Mouse (Mus musculus): ENCODE results near the gene Serpina9. TPM values are rescaled to one million over a fixed set of nuclear protein-coding genes. Genes with fewer than 3 reads are reported as not detected.

Gene Serpina9
- polyA plus RNA-seq, 1 experiment = not detected

DNA sequence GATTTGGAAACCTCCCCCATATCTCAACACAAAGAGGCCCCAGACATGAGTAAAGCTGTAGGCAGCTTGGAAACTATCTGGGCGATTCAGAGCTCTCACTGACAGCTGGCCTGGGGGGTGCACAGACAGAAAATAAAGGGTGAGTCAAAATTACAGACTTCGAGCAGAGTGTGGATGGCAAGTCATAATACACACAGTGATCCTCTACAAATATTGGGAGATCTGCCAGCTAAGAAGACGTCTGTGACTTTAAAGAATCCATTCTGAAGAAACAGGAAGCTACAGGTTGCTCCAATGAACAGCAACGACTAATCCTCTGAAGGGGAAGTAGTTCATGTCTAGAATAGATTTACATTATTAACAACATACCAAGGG, 10.3 kb downstream of the Serpina9 start:
- H3K4me1 ChIP-seq (ENCODE audit: control insufficient read depth, insufficient read depth, low read length) = no peaks in the 10 kb centered on the region
- no peaks in the 10 kb centered on the region for H3K27me3 ChIP-seq (replicated peaks; ENCODE audit: control insufficient read depth, insufficient read depth, low read length)
- WGBS = 36% methylated on average over 4 of the region's 4 CpGs
- H3K4me3 ChIP-seq (ENCODE audit: insufficient read depth, low read depth, low read length) = no peak overlapping the region
- no peak for TF ChIP-seq POLR2A (IDR thresholded peaks at IDR 0.05; ENCODE audit: low read depth, low read length)
- DNase-seq = no peak
- H3K36me3 ChIP-seq (ENCODE audit: control insufficient read depth, insufficient read depth, low read length) = no peaks in the 10 kb centered on the region
- no peak overlapping the region for H3K27ac ChIP-seq (ENCODE audit: insufficient read depth, low read depth, low read length)

DNA sequence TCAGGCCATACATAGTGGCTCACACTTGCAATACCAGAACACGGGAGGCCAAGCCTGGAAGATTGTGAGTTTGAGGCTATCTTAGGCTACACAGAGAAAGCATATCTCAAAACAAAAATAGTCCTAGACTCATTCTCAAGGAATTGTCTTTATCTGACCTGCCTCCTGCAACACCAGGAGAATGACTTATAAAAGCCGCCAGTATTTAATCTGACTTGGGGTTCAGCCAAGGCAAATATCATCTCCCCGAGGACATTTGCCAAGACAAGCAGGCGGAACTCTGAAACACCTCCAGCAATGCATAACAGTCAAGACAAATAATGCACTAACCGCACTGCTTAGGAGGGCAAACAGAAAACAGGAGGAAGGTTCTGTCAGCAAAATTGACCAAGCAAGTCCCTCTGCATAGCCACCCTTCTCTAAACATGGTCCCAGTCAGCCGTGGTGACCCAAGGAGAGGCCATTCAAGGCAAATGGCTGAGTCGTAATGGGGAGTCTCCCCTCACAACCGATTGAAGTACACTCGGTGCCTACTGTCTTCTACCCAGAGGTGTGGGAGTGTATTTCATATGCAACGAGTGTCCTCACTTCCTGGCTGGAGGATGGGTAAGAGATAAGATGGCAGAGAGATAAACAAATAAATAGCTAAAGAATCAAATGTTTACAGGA, 10.9 kb downstream of the Serpina9 start:
- 26% methylated on average over 10 of the region's 10 CpGs for WGBS
- Histone ChIP-seq H3K4me1 (ENCODE audit: control insufficient read depth, insufficient read depth, low read length) (no peaks in the 10 kb centered on the region), H3K36me3 (ENCODE audit: control insufficient read depth, insufficient read depth, low read length) (no peaks in the 10 kb centered on the region), H3K4me3 (ENCODE audit: insufficient read depth, low read depth, low read length) (no peak overlapping the region), H3K27ac (ENCODE audit: insufficient read depth, low read depth, low read length) (no peak overlapping the region), H3K27me3 (replicated peaks; ENCODE audit: control insufficient read depth, insufficient read depth, low read length) (no peaks in the 10 kb centered on the region)
- TF ChIP-seq POLR2A (IDR thresholded peaks at IDR 0.05; ENCODE audit: low read depth, low read length) (no peak), CTCF (conservative IDR thresholded peaks at IDR 0.05; ENCODE audit: insufficient read depth, insufficient read length, low read depth, low read length) (no peak)
- peak; percentile 75 for DNase-seq

DNA sequence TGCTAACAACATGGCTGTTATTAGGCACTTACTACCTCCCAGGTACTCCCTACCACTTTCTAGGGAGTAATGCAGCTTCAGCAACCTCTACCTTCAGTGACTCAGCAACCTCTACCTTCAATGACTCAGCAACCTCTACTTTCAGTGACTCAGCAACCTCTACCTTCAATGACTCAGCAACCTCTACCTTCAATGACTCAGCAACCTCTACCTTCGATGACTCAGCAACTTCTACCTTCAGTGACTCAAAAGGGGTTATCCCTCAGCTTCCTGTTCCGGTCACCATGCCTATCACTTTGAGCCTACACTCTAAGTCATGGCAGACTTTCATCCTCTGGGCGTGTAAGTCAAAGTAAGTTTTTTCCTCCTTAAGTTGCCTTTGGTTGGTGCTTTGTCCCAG, 13.0 kb downstream of the Serpina9 start:
- Histone ChIP-seq H3K36me3 (ENCODE audit: control insufficient read depth, insufficient read depth, low read length) (no peaks in the 10 kb centered on the region), H3K27me3 (replicated peaks; ENCODE audit: control insufficient read depth, insufficient read depth, low read length) (no peaks in the 10 kb centered on the region), H3K27ac (ENCODE audit: insufficient read depth, low read depth, low read length) (no peak overlapping the region), H3K4me1 (ENCODE audit: control insufficient read depth, insufficient read depth, low read length) (no peaks in the 10 kb centered on the region), H3K4me3 (ENCODE audit: insufficient read depth, low read depth, low read length) (no peak overlapping the region)
- no peak for TF ChIP-seq POLR2A (IDR thresholded peaks at IDR 0.05; ENCODE audit: low read depth, low read length)
- no peak for TF ChIP-seq CTCF (conservative IDR thresholded peaks at IDR 0.05; ENCODE audit: insufficient read depth, insufficient read length, low read depth, low read length)
- DNase-seq = no peak
- WGBS = 86% methylated on average over 3 of the region's 3 CpGs

- DNase-seq = no peak
- TF ChIP-seq CTCF (conservative IDR thresholded peaks at IDR 0.05; ENCODE audit: insufficient read depth, insufficient read length, low read depth, low read length) (no peak), POLR2A (IDR thresholded peaks at IDR 0.05; ENCODE audit: low read depth, low read length) (no peak)
- Histone ChIP-seq H3K36me3 (ENCODE audit: control insufficient read depth, insufficient read depth, low read length) (no peaks in the 10 kb centered on the region), H3K27ac (ENCODE audit: insufficient read depth, low read depth, low read length) (no peak overlapping the region), H3K27me3 (replicated peaks; ENCODE audit: control insufficient read depth, insufficient read depth, low read length) (no peaks in the 10 kb centered on the region), H3K4me3 (ENCODE audit: insufficient read depth, low read depth, low read length) (no peak overlapping the region), H3K4me1 (ENCODE audit: control insufficient read depth, insufficient read depth, low read length) (no peaks in the 10 kb centered on the region)
- 79% methylated on average over 8 of the region's 8 CpGs for WGBS
Measured at GRCm38 (mm10) chr12:103999611-104000010, 13.9 kb downstream of the Serpina9 start.

DNA sequence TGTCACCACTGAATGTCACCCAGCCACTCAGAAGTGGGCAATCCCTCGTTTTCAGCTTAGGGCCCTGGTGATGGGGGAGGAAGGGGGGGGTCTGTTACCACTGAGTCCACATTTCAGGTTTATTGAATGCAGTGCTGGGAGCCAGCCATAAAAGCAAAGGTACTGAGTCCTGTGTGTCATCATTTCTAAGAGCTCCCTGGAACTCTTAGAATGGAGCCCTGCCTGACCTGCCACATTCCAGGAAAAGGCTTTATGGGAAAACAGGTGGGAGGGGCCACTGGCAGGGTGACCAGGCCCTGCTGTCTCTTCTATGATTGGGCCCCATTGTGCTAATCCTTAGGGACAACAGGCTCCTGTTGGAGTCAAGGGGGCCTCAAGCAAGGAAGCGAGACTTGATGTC, 17.0 kb downstream of the Serpina9 start:
- Histone ChIP-seq H3K36me3 (ENCODE audit: control insufficient read depth, insufficient read depth, low read length) (no peaks in the 10 kb centered on the region), H3K27me3 (replicated peaks; ENCODE audit: control insufficient read depth, insufficient read depth, low read length) (no peaks in the 10 kb centered on the region), H3K27ac (ENCODE audit: insufficient read depth, low read depth, low read length) (no peak overlapping the region), H3K4me3 (ENCODE audit: insufficient read depth, low read depth, low read length) (no peak overlapping the region), H3K4me1 (ENCODE audit: control insufficient read depth, insufficient read depth, low read length) (no peaks in the 10 kb centered on the region)
- 70% methylated on average over 2 of the region's 2 CpGs for WGBS
- TF ChIP-seq CTCF (conservative IDR thresholded peaks at IDR 0.05; ENCODE audit: insufficient read depth, insufficient read length, low read depth, low read length) (no peak), POLR2A (IDR thresholded peaks at IDR 0.05; ENCODE audit: low read depth, low read length) (no peak)
- no peak for DNase-seq

GRCm38 (mm10) chr12:103995292-103996072, 18.1 kb downstream of the Serpina9 start:
- no peaks in the 10 kb centered on the region for H3K27me3 ChIP-seq (replicated peaks; ENCODE audit: control insufficient read depth, insufficient read depth, low read length)
- no peaks in the 10 kb centered on the region for H3K36me3 ChIP-seq (ENCODE audit: control insufficient read depth, insufficient read depth, low read length)
- no peak overlapping the region for H3K4me3 ChIP-seq (ENCODE audit: insufficient read depth, low read depth, low read length)
- H3K27ac ChIP-seq (ENCODE audit: insufficient read depth, low read depth, low read length) = no peak overlapping the region
- DNase-seq = peak; percentile 70
- WGBS = 37% methylated on average over 5 of the region's 5 CpGs
- TF ChIP-seq POLR2A (IDR thresholded peaks at IDR 0.05; ENCODE audit: low read depth, low read length) (no peak), CTCF (conservative IDR thresholded peaks at IDR 0.05; ENCODE audit: insufficient read depth, insufficient read length, low read depth, low read length) (peak; percentile 84)
- no peaks in the 10 kb centered on the region for H3K4me1 ChIP-seq (ENCODE audit: control insufficient read depth, insufficient read depth, low read length)

GRCm38 (mm10) chr12:103992945-103993344, 20.6 kb downstream of the Serpina9 start:
- 70% methylated on average over 7 of the region's 7 CpGs for WGBS
- Histone ChIP-seq H3K27ac (ENCODE audit: insufficient read depth, low read depth, low read length) (no peak overlapping the region), H3K36me3 (ENCODE audit: control insufficient read depth, insufficient read depth, low read length) (no peaks in the 10 kb centered on the region), H3K4me3 (ENCODE audit: insufficient read depth, low read depth, low read length) (no peak overlapping the region), H3K4me1 (ENCODE audit: control insufficient read depth, insufficient read depth, low read length) (no peaks in the 10 kb centered on the region), H3K27me3 (replicated peaks; ENCODE audit: control insufficient read depth, insufficient read depth, low read length) (no peaks in the 10 kb centered on the region)
- DNase-seq = no peak
- TF ChIP-seq POLR2A (IDR thresholded peaks at IDR 0.05; ENCODE audit: low read depth, low read length) (no peak), CTCF (conservative IDR thresholded peaks at IDR 0.05; ENCODE audit: insufficient read depth, insufficient read length, low read depth, low read length) (no peak)
